Mouse (Mus musculus): Measurements from ENCODE around the gene Msantd1. TPM values are rescaled to one million over a fixed set of nuclear protein-coding genes. Genes with fewer than 3 reads are reported as not detected.

The Msantd1 gene
- total RNA-seq, 2 experiments from 2014 or later: 0.13 to 0.49 TPM

GRCm38 (mm10) chr5:34957015-34957414, 49.2 kb downstream of the Msantd1 start:
- intact Hi-C loops (cut with DNase I): no loop called here
- DNase-seq: no peak

DNA sequence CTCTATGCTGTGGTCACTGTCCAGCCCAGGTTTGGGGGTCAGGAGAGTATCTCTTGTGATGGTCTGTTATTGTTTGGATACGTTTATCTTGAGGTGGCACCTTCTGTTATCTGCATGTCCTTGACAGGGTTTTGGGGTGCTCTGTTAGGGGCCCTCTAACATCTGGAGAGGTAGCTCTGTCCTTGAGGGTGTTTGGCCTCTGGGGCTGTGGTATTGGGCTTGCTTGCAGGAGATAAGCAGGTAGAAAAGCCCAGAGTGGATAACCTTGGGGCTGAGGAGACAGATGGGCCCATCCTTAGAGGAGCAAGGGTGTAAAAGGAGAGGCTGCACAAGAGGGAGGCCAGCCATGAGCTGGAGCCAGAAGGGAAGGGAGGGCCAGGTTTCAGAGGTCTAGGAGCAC, 52.2 kb downstream of the Msantd1 start:
- no peak for DNase-seq
- intact Hi-C loops (cut with DNase I): no loop called here

DNA sequence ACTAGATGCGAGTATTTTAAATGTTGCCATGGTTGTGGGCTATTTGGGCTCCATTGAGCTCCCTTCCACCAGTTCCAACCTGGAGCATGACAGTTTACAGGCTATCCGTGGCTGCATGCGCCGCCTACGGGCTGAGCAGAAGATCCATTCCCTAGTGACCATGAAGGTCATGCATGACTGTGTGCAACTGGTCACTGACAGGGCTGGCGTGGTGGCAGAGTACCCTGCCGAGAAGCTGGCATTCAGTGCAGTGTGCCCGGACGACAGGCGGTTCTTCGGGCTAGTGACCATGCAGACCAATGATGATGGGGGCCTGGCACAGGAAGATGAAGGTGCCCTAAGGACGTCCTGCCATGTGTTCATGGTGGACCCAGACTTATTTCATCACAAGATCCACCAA, 57.7 kb downstream of the Msantd1 start:
- intact Hi-C loops (cut with DNase I): no loop called here
- DNase-seq: no peak

DNA sequence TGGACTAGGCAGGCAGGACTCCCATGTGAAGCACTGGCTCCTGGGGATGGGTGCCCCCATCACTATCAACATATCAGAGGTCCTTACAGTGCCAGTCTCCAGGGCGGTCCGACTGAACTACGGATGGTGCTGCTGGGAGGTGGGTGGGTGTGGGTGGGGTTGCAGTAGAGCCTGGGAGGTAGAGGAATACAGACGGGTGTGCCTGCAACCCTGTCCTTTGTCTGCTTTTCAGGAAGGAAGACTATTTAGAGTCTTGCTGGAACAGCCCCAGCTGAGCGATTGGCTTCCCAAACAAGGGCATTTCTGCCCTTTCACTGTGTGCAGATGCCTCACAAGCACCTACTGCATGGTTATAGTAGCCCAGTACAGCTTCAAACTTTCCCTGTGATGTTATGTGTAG, 60.6 kb downstream of the Msantd1 start:
- intact Hi-C loops (cut with DNase I): no loop called here

GRCm38 (mm10) chr5:34972471-34972870, 64.7 kb downstream of the Msantd1 start:
- intact Hi-C loops (cut with DNase I): no loop called here

More for the DNA sequence above, 60.6 kb downstream of the Msantd1 start:
- DNase-seq: no peak

More at GRCm38 (mm10) chr5:34972471-34972870, 64.7 kb downstream of the Msantd1 start:
- no peak for DNase-seq

Other genes starting within 250 kb of the Msantd1 start
- gene Nop14, start 247.9 kb upstream of the Msantd1 start, total RNA-seq (2021): 10 to 100 TPM; 10.8 to 17.1 TPM
- 1 to 10 TPM; 1.4 to 1.6 TPM for gene Grk4, start 247.6 kb upstream of the Msantd1 start, total RNA-seq (2021)
- 1 to 10 TPM; 5.9 to 7.0 TPM for gene Htt, start 146.3 kb upstream of the Msantd1 start, total RNA-seq (2021)
- 1 to 10 TPM; 2.5 to 3.8 TPM for gene Rgs12, start 41.4 kb downstream of the Msantd1 start, total RNA-seq (2021)
- gene Hgfac, start 133.5 kb downstream of the Msantd1 start, total RNA-seq (2021): under 1 TPM in 1 of 2 experiments, not detected in 1; 0.37 TPM
- 10 to 100 TPM; 26.8 to 28.4 TPM for gene Dok7, start 148.8 kb downstream of the Msantd1 start, total RNA-seq (2021)
- 10 to 100 TPM; 28.4 to 28.5 TPM for gene Lrpap1, start 197.8 kb downstream of the Msantd1 start, total RNA-seq (2021)

All from gastrocnemius, postnatal 36 days (tissue).